Mouse (Mus musculus) ZHBTc4 (cell line): ENCODE measurements around the gene Gna11.

ENCODE experiments used
- DNase-seq: peaks from one replicate; pipeline ENCODE4 v3.0.0-alpha.2; 2011; ENCODE audit warnings: low read depth, low spot score

The Gna11 gene

DNA sequence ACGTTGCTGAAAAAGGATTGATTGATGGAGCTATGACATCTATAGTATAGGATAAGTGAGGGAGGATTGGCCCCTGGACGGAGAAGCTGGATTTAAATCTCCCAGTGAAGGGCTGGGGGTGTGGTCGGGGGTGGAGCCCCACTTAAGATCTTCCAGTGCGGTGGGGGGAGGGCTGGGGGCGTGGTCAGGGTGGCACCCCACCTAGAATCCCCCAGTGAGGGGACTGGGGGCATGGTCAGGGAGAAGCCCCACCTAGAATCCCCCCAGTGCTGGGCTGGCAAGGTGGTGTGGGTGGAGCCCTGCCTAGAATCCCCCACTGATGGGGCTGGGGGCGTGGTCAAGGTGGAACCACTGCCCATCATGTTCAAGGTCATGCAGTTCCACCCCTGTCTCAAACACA is 37.9 kb downstream of the Gna11 start:
- peak; percentile 76 for DNase-seq

DNA sequence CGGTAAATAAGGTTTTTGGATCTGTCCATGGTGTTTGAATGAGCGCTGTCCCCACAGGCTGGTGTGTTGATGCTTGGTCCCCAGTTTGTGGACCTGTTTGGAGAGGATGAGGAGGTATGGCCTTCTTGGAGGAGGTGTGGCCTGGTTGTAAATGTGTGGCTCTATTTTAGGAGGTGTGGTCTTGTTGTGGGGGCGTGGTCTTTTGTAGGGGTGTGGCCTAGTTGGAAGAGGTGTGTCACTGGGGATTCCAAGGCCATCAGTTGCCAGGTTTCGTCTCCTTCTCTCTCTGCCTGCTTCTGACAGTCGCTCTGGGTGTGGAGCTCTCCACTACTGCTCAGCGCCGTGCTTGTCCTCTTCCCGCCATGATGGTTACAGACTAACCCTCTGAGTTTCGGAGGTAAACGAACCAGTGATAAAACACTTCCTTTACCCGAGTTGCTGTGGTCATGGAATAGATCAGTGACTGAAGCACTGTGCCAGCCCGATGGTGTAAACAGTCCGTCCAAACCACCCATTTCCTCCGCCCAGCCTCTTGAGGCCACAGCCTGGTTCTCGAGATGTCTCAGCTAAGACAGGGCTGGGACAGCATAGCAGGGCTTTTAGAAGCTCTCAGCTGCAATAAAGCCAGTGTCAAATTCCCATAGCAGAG is 39.9 kb downstream of the Gna11 start:
- DNase-seq: peak; percentile 90

DNA sequence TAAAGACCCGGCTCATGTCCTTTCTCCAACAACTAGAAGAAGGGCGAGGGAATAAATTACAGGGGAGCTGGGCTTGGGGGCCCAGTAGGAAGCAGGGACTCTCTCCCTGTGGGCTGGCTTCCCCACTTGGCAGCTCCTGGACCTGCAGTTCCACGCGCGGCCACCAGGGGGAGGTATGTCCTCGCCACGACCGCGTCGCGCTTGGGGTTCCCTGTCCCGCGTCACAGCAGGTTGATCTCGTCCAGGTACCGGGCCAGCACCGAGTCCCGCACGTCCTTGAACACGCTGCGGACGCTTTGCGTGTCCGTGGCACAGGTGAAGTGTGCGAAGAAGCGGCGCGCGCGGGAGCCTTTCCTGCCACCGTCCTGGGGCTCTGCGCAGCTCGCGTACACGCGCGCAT is 42.3 kb downstream of the Gna11 start:
- DNase-seq: peak; percentile 85

DNA sequence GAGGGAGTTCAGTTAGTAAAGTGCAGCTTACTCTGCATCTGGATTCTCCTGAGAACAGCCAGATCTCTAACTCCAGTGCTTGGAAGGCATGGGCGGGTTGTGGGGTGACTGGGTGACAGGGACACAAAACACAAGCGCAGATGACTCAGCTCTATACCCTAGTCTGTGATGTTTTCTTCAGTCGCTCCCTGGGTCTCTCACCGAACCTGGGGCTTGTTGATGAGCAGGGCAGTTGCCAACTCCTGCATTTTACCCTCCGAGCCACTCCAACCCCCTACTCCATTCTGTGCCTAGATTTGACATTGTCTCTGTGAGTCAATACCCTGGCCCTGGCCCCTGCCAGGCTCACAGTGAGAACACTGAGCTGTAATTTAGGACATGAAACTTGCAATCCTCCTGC is 43.1 kb downstream of the Gna11 start:
- DNase-seq: no peak

DNA sequence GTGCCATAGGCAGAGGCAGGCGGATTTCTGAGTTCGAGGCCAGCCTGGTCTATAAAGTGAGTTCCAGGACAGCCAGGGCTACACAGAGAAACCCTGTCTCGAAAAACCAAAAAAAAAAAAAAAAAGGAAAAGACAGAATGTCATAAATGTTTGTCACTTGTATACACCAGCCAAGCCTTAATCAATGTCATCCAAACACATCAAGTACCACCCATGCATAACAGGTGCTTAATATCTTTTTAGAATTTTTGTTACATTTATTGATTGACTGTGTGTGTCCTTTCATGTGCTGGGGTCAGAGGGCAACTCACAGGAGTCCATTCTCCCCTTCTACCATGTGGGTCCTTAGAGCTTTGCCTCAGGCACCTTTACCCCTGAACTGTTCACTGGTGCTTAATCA is 45.0 kb downstream of the Gna11 start, which contains the start of gene S1pr4:
Gene S1pr4, minus strand, starts transcription at position 101 of the 400 bp plus-strand sequence.
- no peak for DNase-seq

DNA sequence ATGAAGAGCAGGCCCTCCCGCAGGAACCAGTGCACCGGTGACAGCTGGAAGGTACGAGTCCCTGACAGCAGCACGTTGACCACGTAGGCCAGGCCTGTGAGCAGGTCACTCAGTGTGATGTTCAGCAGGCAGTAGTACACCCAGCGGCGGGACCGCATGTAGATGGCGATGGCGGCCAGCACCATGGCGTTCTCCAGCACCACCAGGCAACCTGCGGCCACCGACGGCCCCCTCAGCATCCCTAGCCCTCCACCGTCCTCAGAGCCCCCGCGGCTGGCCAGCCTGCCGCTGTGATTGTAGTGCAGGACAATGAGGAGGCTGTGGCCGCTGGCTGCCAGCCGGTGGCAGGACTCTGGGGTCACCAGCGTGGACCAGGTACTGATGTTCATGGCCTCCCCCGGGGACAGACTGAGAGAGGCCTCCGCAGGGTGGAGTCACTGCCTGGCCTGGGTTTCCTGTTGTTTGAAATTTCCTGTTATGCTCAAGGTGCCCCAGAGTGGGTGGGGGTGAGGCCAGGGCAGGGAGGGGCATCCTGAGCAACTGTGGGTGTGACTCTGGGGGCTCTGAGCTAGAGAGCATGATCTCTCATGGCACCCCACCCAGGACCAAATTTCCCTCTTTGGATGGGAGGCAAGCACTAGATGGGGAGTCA is 45.6 kb downstream of the Gna11 start:
- DNase-seq: no peak

DNA sequence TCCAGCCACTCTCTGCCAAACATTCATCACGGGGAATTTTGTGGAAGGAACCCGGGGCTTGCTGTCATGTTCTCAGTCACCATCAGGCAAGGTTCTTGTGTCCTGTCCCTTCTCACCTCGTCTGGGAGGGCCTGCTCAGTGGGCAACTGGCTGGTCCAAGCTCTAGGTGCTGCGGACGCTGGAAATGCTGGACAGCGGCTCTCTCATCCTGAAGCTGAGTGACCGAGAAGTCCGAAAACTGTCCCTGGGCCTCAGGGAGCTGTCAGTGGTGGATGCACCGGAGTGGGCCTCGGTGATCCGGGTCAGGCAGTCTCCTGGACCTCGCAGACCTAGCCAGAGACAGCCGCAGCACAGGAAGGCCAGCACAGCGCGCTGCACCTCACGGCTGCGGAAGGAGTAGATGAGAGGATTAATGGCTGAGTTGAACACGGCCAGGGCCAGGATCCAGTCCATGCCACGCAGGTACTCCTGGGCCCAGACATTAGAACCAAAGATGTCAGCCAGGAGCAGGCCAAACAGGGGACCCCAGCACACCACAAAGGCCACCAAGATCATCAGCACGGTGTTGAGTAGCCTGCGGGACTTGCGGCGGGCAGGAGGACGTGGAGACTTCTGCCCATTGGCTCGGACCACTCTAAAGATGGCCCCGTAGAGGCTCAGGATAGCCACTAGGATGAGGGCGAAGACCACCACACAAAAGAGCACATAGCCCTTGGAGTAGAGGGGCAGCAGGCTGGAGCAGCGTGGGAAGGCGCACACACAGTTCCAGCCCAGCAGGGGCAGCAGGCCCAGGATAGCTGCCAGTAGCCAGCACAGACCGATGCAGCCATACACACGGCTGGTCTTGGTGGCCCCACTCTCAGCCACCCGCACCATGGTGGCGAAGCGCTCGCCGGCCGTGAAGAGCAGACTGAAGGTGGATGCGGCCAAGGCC is 46.4 kb downstream of the Gna11 start:
- DNase-seq: peak; percentile 44

DNA sequence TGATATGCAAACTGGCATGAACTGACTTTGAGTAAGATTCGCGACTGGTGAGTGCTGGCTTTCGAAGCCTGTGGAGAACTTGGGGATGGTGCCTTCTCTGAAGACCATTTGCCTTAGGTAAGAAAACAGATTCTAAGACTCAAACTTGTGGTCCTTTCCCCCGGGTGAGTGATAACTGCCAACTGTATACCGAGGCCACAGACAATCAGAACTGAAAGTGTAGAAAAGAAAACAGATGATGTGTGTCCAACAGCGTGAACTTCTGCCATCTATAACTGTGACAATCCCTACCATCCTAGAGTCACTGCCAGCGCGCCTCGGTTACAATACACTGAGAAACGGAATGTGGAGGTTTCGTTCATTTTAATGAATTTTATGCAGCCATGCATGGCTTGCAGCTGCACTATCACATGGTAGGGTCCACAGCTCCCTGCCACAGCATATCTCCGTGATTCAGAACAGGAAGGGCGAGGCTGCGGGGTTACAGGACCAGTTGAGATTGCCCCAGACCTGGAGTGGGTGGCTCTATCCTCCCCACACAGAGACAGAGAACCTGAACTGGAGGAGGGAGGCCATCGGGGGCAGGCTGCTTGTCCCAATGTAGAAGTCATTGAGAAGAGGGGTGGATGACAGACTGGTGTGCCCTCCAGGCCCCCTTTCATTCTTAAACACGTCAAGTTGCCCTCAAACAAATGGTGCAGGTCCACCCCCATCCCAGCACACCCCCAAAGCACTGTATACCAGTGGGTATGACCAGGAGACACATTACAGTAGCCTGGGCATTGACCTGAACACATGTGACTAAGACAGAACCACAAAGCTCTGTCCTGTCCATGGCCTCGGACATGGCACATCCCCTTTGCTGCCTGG is 47.4 kb downstream of the Gna11 start:
- DNase-seq: no peak

DNA sequence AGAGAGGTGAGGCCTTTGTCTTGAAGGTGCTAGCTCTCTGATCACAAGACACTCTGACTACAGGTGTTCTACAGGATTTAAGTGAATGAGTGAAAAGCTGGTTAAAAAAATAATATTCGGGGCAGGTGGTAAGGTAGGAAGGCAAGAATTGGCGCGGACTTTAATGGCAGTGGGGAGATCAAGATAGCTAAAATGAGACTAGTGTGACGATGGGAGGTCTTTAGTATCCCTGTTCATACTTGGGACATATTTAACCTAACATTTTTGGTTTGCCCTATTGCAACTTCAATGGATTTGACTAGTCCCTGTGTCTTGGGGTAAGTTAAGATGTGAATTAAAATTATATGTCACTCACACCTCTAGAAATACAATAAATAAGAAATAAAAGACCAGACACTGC is 48.0 kb downstream of the Gna11 start:
- DNase-seq: no peak

DNA sequence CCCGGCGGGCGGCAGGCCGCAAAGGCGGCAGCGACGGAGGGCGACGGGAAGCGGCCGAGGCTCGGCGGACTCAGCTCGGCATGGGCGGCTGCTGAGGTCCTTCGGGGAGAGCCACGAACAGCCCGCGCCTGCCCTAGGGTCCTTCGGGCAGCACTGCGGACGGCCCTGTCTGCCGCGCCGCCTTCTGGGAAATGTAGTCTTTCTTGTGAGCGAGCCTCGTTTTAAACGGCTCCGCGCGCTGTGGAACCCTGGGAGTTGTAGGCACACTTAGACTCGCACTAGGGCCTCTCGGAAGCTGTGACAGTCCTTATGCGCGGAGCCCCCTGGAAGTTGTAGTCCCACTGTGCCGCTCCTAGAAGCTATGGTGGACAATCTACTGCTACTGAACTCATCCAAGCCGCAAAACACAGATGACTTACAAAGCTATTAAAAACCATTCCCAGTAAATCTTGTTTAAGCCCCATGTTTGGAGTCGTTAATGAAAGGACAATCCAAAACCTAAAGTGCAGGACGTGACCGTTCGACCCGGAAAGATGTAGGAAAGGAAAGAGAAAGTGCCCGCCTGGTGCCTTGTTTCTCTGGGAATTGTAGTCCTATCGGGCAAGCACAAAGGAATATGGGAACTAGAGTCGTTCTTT is 48.6 kb downstream of the Gna11 start, which contains the start of gene Ncln:
Gene Ncln, minus strand, starts transcription at position 129 of the 638 bp plus-strand sequence.
- DNase-seq: peak; percentile 99

DNA sequence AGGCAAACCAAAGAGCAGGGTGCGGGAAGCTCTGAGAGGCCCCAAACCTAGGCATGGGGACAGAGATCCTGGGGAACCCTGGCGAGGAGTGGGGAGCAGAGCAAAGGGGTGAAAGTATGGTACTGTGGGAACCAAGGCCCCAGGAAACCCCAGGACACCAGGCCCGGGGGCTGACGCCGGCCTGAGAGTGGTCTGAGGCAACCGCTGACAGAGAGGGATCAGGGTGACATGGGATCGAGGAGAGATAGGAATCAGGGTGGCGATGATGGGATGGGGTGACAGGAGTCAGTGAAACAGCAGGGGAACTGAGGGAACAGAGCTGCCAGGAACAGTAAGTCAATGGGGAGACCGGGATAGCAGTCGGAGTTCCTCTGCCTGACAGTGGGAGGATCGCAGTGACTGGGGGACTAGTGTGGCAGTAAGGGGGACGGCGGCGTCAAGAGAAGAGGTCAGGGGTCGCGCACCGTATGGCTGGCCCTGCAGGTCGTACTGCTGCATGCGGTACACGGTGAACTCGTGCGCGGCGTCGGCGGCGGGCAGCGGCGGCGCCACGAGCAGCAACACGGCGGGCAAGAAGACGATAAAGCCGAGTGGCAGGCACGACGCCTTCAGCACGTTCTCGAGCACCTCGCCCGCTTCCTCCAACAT is 49.2 kb downstream of the Gna11 start:
- DNase-seq: no peak

DNA sequence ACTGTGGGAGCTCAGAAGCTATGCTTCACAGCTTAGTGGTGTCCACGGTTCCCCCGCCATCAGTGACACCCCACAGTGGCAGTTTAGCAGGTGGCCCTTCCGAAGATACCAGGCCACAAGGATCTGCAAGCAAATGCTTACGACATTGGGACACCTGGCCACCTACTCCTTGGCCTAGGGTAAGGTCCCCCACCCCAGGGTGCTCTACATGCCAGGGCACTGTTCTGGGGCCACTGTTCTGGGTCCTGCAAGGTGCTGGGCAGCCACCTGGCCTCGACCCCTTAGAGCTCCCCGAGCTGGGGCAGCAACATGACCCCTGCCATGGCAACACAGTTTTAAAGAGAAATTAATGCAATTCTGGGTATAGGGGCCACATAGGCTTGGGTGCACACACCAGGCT is 49.8 kb downstream of the Gna11 start:
- no peak for DNase-seq

DNA sequence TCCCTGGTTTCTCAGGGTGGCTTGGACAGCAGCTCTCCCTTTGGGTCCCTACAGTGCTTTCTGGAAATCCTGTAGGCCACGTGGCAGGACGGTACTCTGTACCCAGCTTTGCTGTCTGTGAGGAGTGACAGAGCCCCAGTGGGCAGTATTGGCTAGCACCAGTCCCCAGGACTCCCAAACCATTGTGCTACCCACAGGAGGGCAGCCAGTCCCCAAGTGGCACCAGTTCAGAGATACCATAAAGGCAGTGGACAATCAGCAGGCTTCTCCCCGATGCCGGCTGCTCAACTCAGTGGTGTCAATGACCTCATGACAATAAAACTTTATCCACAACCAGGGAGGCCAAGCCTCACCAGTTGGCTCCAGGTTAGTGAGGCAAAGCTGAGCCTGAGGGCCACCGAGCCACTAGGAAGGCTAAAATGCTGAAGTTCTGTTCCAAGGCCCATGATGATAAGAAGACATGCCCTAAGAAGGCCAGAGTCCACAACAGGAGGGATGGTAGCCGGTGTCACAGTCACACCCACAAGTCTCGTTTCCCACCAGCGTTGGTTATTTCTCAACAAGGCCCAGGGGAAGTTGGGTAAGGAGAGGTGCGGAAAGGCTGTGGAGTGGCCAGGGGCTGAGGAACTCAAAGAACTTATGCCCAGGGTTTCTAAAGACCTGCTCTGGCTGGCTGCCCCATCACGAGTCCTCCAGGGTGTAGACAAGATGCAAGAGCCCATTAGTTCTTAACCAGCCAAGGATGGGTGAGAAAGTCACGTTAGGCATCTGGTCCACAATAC is 50.5 kb downstream of the Gna11 start:
- no peak for DNase-seq

DNA sequence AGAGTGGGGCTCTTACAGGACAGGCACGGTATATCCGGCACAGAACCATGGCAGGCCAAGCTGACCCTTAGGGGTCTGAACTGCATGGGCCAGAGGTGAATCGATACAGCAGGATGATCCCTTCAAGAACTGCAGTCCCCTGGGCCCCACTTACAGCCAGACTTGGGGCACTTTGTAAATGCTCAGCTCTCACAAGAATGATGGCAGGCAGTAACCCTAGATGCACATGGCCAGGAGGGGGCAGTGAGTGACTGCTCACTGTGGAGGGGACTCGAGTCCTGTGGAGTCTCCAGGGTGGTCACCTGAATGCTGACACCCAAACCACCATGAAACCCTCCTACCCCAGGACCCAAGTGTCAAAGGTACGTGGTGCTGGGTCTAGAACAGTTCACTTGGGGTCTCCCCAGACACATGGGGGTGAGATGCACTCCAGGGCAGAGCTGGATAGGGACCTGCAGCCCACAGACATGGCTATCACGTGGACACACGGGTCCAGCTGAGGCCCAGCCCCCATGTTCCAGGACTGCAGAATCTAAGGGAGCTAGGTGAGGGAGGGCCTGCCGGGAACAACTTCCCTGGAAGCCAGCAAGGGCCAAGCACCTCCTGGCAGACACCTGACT is 51.3 kb downstream of the Gna11 start:
- no peak for DNase-seq

DNA sequence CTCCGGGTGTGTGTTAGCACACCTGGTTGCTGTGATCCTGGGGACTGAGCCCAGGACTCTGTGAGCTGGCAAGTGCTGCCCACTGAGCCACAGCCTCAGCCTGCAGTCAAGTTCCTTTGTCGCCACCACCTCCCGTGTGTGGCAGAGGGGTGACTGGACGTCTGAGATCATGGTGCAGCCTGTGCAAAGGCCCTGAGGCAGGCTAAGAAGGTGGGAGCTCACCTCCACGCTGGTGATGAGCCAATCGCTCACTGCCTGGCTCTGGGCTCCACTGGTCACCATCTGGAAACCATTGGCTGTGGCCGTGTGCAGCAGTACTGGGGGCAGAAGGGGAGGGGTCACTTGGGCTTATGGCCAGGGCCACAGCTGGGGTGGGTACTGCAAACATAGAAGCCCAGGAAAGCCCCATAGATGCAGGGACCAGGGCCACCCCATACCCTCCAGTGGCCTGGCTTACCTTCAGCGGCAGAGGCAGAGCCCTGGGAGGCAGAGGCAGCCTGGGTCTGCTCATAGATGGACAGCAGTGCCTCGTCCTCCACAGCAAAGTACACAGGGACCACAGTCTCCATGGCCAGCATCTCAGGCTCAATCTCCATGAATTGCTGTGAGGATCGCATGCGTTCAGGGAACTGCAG is 52.3 kb downstream of the Gna11 start:
- DNase-seq: no peak

DNA sequence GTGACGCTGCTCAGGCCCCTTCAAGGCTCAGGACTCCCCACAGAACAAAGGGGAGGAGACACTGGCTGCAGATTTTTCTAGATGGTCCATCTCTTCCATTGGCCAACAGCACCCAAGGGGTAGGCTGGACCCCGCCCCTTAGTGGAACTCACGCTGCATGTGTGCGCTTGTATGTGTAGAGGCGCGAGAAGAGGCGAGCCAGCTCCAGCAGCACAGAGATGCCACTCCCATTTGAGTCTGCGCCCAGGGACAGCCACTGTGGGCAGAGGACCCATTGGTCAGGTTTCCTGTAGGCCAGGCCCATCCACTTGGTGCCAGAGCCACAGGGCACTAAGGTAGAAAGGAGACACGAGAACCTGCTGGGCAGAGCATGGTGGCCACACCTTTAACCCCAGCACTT is 54.0 kb downstream of the Gna11 start:
- DNase-seq: no peak

DNA sequence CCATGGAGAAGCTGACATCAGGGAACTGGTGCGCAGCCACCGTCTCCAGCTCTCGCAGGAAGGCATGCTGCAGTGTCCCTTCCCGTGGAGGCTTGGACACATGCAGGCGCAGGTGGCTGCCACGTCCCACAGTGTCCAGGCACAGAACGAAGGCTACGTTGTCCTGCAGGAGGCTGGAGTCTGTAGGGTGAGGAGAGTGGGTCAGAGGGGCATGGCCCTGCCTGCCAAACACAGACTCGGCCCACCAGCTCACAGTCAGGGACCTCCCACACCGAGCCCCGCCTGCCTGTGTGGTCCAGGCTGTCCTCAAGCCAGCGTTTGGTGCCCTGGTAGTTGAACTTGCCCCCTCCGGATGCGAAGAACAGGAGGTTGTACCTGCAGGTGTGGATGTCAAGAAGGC is 55.0 kb downstream of the Gna11 start:
- DNase-seq: no peak

DNA sequence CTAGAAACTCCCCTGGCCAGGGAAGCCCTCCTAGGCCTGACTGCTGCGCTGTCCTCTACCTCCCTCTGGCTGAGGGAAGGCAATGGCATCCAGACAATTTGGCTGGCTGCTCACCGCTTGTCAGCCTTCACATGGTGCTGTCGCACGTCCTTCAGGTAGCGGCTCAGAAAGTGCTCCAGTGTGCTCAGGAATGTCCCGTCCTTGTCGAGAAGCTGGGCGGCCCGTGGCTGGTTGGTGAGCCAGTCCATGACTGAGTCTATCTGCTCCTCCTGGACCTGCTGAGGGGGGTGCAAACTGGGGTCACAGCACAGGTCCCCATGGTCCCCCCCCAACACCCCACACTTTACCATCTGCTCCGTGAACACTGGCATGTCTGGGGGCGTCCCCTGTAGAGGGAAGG is 56.9 kb downstream of the Gna11 start:
- no peak for DNase-seq

DNA sequence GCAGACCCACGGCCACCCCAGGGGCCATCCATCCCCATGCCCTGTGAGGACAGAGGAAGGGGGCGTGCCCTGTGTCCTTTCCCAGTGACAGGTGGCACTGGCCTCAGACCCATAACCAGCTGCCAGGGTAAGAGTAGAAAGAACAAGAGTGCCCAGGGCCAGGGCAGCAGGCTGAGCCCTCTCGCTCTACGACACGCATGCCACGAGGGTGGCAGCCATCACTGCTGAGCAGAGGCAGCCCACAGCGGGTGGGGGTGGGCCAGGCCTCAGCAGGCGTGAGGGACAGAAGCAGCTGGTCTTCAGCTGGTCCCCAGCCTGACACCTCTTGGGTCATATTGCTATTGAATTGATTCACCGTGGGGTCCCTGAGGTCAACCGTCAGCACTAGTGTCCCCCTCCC is 58.5 kb downstream of the Gna11 start:
- no peak for DNase-seq
